ENCODE assay signal across 8 mouse cellular contexts in genomic region chr7:44996672-44997071, GRCm38 (mm10). TPM values are rescaled to one million over a fixed set of nuclear protein-coding genes. Genes with fewer than 3 reads are reported as not detected.
DNase-seq lines count a peak whose midpoint lies in the region; ATAC-seq and TF ChIP-seq lines count a peak whose summit lies in the region.

No protein-coding gene starts in this region.

- no peaks in the 10 kb centered on the region for H3K27me3 ChIP-seq in heart, embryonic 10.5 days (ENCODE audit: insufficient read depth, poor library complexity, severe bottlenecking)
- no peaks in the 10 kb centered on the region for H3K27me3 ChIP-seq in CH12.LX (replicated peaks)
- H3K27me3 ChIP-seq in forebrain, embryonic 14.5 days (replicated peaks; ENCODE audit: control insufficient read depth, insufficient read depth, low read length) = no peaks in the 10 kb centered on the region
- no peaks in the 10 kb centered on the region for H3K27me3 ChIP-seq in liver, embryonic 13.5 days

- no peak for TF ChIP-seq POLR2A in CH12.LX (IDR thresholded peaks at IDR 0.05; ENCODE audit: low read depth, low read length)

- peaks cover 48% of the 10 kb centered on the region for H3K4me1 ChIP-seq in heart, embryonic 10.5 days
- peaks cover 3 to 28% of the 10 kb centered on the region in 2 experiments; a peak in 3 of 4 replicates for H3K4me1 ChIP-seq in CH12.LX (ENCODE audit: control insufficient read depth in 1 of 2, insufficient read depth in 2 of 2)
- H3K4me1 ChIP-seq in forebrain, embryonic 14.5 days (ENCODE audit: control insufficient read depth, insufficient read depth, low read length) = peaks cover 16% of the 10 kb centered on the region
- H3K4me1 ChIP-seq in liver, embryonic 13.5 days (replicated peaks) = peaks cover 68% of the 10 kb centered on the region

- H3K9me3 ChIP-seq in heart, embryonic 10.5 days = no peaks in the 10 kb centered on the region
- H3K9me3 ChIP-seq in CH12.LX (replicated peaks; ENCODE audit: low read length) = no peaks in the 10 kb centered on the region
- H3K9me3 ChIP-seq in forebrain, embryonic 14.5 days (replicated peaks; ENCODE audit: control insufficient read depth, low read length) = no peaks in the 10 kb centered on the region
- no peaks in the 10 kb centered on the region for H3K9me3 ChIP-seq in liver, embryonic 13.5 days (replicated peaks)

- H3K4me3 ChIP-seq in heart, embryonic 10.5 days = peak overlapping the region; percentile 76
- peak overlapping the region; percentile 67 to 93 (median 68) for H3K4me3 ChIP-seq in CH12.LX (replicated peaks in 1 of 3; ENCODE audit: low read depth in 2 of 3, low read length in 2 of 3, poor library complexity in 1 of 3)
- peak overlapping the region; percentile 45 for H3K4me3 ChIP-seq in forebrain, embryonic 14.5 days (ENCODE audit: low read depth, low read length)
- peak overlapping the region; percentile 78 for H3K4me3 ChIP-seq in liver, embryonic 13.5 days (replicated peaks)

- intact Hi-C loops in heart, postnatal 36 days (cut with DNase I) = no loop called here
- intact Hi-C loops in left cerebral cortex, postnatal 10 days (cut with DNase I) = no loop called here

- TF ChIP-seq EP300 in CH12.LX (IDR thresholded peaks at IDR 0.05; ENCODE audit: low read length) = no peak

- WGBS in heart, embryonic 10.5 days = 15% methylated on average over 10 of the region's 10 CpGs
- 11% methylated on average over 10 of the region's 10 CpGs for WGBS in forebrain, embryonic 14.5 days
- WGBS in liver, embryonic 13.5 days (ENCODE audit: insufficient replicate concordance) = 15% methylated on average over 10 of the region's 10 CpGs

- ATAC-seq in forebrain, embryonic 14.5 days = no peak
- no peak for ATAC-seq in liver, embryonic 13.5 days (ENCODE audit: low read depth)

- H3K79me2 ChIP-seq in CH12.LX (replicated peaks; ENCODE audit: control insufficient read depth, extremely low read depth, insufficient read depth, poor library complexity, severe bottlenecking) = peaks cover 18% of the 10 kb centered on the region

- dilution Hi-C loops in CH12.LX (cut with MboI; ENCODE audit: extremely low pct_ligation_motif_present, extremely low pct_unique_long_range_greater_than_20kb, low sequenced_read_pairs) = no loop called here

- no peak for TF ChIP-seq RAD21 in CH12.LX (IDR thresholded peaks at IDR 0.05; ENCODE audit: low read depth, low read length)

- DNase-seq in heart, embryonic 10.5 days (ENCODE audit: low spot score) = no peak
- DNase-seq in heart, postnatal 36 days = no peak
- DNase-seq in CH12.LX (ENCODE audit: extremely low read depth) = no peak
- DNase-seq in forebrain, embryonic 14.5 days (ENCODE audit: low spot score) = no peak
- no peak for DNase-seq in liver, embryonic 13.5 days
- no peak for DNase-seq in left cerebral cortex, postnatal 10 days (ENCODE audit: extremely low spot score in 1 of 2, low spot score in 2 of 2)
- no peak for DNase-seq in urinary bladder, postnatal 10 days (ENCODE audit: low spot score)
- DNase-seq in adrenal gland, adult 8-10 months = no peak

- in situ Hi-C loops in CH12.LX (cut with MboI; ENCODE audit: low pct_ligation_motif_present, low pct_unique_long_range_greater_than_20kb, low sequenced_read_pairs) = no loop called here

- H3K9ac ChIP-seq in CH12.LX (ENCODE audit: insufficient read depth, low read depth) = peak overlapping the region; percentile 42
- peak overlapping the region; percentile 59 for H3K9ac ChIP-seq in forebrain, embryonic 14.5 days (ENCODE audit: low read length)
- peak overlapping the region; percentile 92 for H3K9ac ChIP-seq in liver, embryonic 13.5 days

- no peak for TF ChIP-seq CTCF in CH12.LX (conservative IDR thresholded peaks at IDR 0.05 in 1 of 2, IDR thresholded peaks at IDR 0.05 in 1 of 2; ENCODE audit: low read depth in 2 of 2, low read length in 2 of 2)

- peak overlapping the region; percentile 92 for H3K27ac ChIP-seq in heart, embryonic 10.5 days
- H3K27ac ChIP-seq in CH12.LX (ENCODE audit: insufficient read depth, low read depth) = no peak overlapping the region
- no peak overlapping the region for H3K27ac ChIP-seq in forebrain, embryonic 14.5 days (ENCODE audit: low read depth, low read length)
- peak overlapping the region; percentile 76 for H3K27ac ChIP-seq in liver, embryonic 13.5 days

- peaks cover 68% of the 10 kb centered on the region for H3K36me3 ChIP-seq in heart, embryonic 10.5 days
- H3K36me3 ChIP-seq in CH12.LX (replicated peaks in 1 of 2; ENCODE audit: control insufficient read depth in 1 of 2, insufficient read depth in 1 of 2, low read length in 1 of 2) = peaks cover 47 to 66% of the 10 kb centered on the region in 2 experiments
- peaks cover 49% of the 10 kb centered on the region for H3K36me3 ChIP-seq in forebrain, embryonic 14.5 days (ENCODE audit: control insufficient read depth, insufficient read depth, low read length)
- peaks cover 64% of the 10 kb centered on the region for H3K36me3 ChIP-seq in liver, embryonic 13.5 days

- peak overlapping the region; percentile 32 for H3K4me2 ChIP-seq in CH12.LX (ENCODE audit: insufficient read depth, low read depth, poor library complexity, severe bottlenecking)
- peak overlapping the region; percentile 81 for H3K4me2 ChIP-seq in forebrain, embryonic 14.5 days (ENCODE audit: low read length)
- peak overlapping the region; percentile 92 for H3K4me2 ChIP-seq in liver, embryonic 13.5 days

TF ChIP-seq in CH12.LX, 34 proteins besides CTCF, POLR2A, EP300 and RAD21 (continues in another document):
- no peak for TF ChIP-seq ZMIZ1 (IDR thresholded peaks at IDR 0.05; ENCODE audit: low read depth, low read length)
- TF ChIP-seq MAFK (IDR thresholded peaks at IDR 0.05; ENCODE audit: insufficient replicate concordance, low read length) = no peak
- no peak for TF ChIP-seq PAX5 (IDR thresholded peaks at IDR 0.05; ENCODE audit: low read length)
- no peak for TF ChIP-seq UBTF (IDR thresholded peaks at IDR 0.05; ENCODE audit: low read depth, low read length)
- TF ChIP-seq E2F4 (IDR thresholded peaks at IDR 0.05; ENCODE audit: insufficient replicate concordance, low read depth, low read length) = no peak
- no peak for TF ChIP-seq ZC3H11A (IDR thresholded peaks at IDR 0.05; ENCODE audit: low read depth, low read length)
- no peak for TF ChIP-seq NRF1 (IDR thresholded peaks at IDR 0.05; ENCODE audit: low read depth, low read length)

RNA-seq across cellular contexts. Expression of gene Irf3, which starts 0.8 kb away (rescaled TPM):
- 61.8 and 71.1 TPM in 2 replicates for polyA plus RNA-seq in heart, embryonic 10.5 days (2016; fragmentation: Nextera tagmentation; extraction: Ambion mirVana)
- 10 to 100 TPM; 27.3 to 31.7 TPM for total RNA-seq in heart, postnatal 36 days (2021)
- total RNA-seq in CH12.LX (2012; rRNA removed) (56.5 and 65.0 TPM in 2 replicates), CH12.LX (2014; rRNA removed) (33.5 and 39.0 TPM in 2 replicates)
- 79.7 and 87.7 TPM in 2 replicates for polyA plus RNA-seq in CH12.LX (2012; ENCODE audit: insufficient read length, low read depth)
- polyA plus RNA-seq in forebrain, embryonic 14.5 days (2014; fragmentation: Nextera tagmentation; extraction: Ambion mirVana) = 52.7 and 60.6 TPM in 2 replicates
- polyA plus RNA-seq in liver, embryonic 13.5 days (2015; fragmentation: Nextera tagmentation; extraction: Ambion mirVana) = 41.0 and 42.4 TPM in 2 replicates
- total RNA-seq in left cerebral cortex, postnatal 10 days (2021) = 10 to 100 TPM; 25.5 to 32.2 TPM
- 100 to 1,000 TPM; 118 to 180 (median 144) TPM for total RNA-seq in adrenal gland, adult 8-10 months (2022)

RNA-seq across cellular contexts. Expression of gene Bcl2l12, which starts 1.8 kb away (rescaled TPM):
- 44.9 and 57.9 TPM in 2 replicates for polyA plus RNA-seq in heart, embryonic 10.5 days (2016; fragmentation: Nextera tagmentation; extraction: Ambion mirVana)
- total RNA-seq in heart, postnatal 36 days (2021) = 10 to 100 TPM; 10.2 to 11.2 TPM
- 11.8 and 12.0 TPM in 2 replicates for total RNA-seq in CH12.LX (2012; rRNA removed)
- 9.2 and 9.8 TPM in 2 replicates for total RNA-seq in CH12.LX (2014; rRNA removed)
- 10.8 and 12.6 TPM in 2 replicates for polyA plus RNA-seq in CH12.LX (2012; ENCODE audit: insufficient read length, low read depth)
- polyA plus RNA-seq in forebrain, embryonic 14.5 days (2014; fragmentation: Nextera tagmentation; extraction: Ambion mirVana) = 20.0 and 23.4 TPM in 2 replicates
- 18.2 and 20.1 TPM in 2 replicates for polyA plus RNA-seq in liver, embryonic 13.5 days (2015; fragmentation: Nextera tagmentation; extraction: Ambion mirVana)
- 1 to 10 TPM; 3.8 to 5.1 TPM for total RNA-seq in left cerebral cortex, postnatal 10 days (2021)
- total RNA-seq in adrenal gland, adult 8-10 months (2022) = 10 to 100 TPM; 15.9 to 34.1 (median 22.1) TPM

RNA-seq across cellular contexts. Expression of gene Prmt1, which starts 10.3 kb away (rescaled TPM):
- 563 and 740 TPM in 2 replicates for polyA plus RNA-seq in heart, embryonic 10.5 days (2016; fragmentation: Nextera tagmentation; extraction: Ambion mirVana)
- total RNA-seq in heart, postnatal 36 days (2021) = 100 to 1,000 TPM; 104 to 107 TPM
- total RNA-seq in CH12.LX (2012; rRNA removed) = 340 and 407 TPM in 2 replicates
- total RNA-seq in CH12.LX (2014; rRNA removed) = 220 and 231 TPM in 2 replicates
- polyA plus RNA-seq in CH12.LX (2012; ENCODE audit: insufficient read length, low read depth) = 608 and 642 TPM in 2 replicates
- 241 and 274 TPM in 2 replicates for polyA plus RNA-seq in forebrain, embryonic 14.5 days (2014; fragmentation: Nextera tagmentation; extraction: Ambion mirVana)
- polyA plus RNA-seq in liver, embryonic 13.5 days (2015; fragmentation: Nextera tagmentation; extraction: Ambion mirVana) = 214 and 220 TPM in 2 replicates
- 100 to 1,000 TPM; 253 to 257 TPM for total RNA-seq in left cerebral cortex, postnatal 10 days (2021)
- total RNA-seq in adrenal gland, adult 8-10 months (2022) = 100 to 1,000 TPM; 221 to 296 (median 243) TPM

RNA-seq across cellular contexts. Expression of gene Scaf1, which starts 19.5 kb away (rescaled TPM):
- 40.5 and 41.0 TPM in 2 replicates for polyA plus RNA-seq in heart, embryonic 10.5 days (2016; fragmentation: Nextera tagmentation; extraction: Ambion mirVana)
- 10 to 100 TPM; 48.0 to 48.1 TPM for total RNA-seq in heart, postnatal 36 days (2021)
- total RNA-seq in CH12.LX (2012; rRNA removed) (15.5 and 18.2 TPM in 2 replicates), CH12.LX (2014; rRNA removed) (5.4 and 6.1 TPM in 2 replicates)
- 38.9 and 41.9 TPM in 2 replicates for polyA plus RNA-seq in CH12.LX (2012; ENCODE audit: insufficient read length, low read depth)
- polyA plus RNA-seq in forebrain, embryonic 14.5 days (2014; fragmentation: Nextera tagmentation; extraction: Ambion mirVana) = 40.5 and 47.8 TPM in 2 replicates
- polyA plus RNA-seq in liver, embryonic 13.5 days (2015; fragmentation: Nextera tagmentation; extraction: Ambion mirVana) = 10.4 and 11.8 TPM in 2 replicates
- 100 to 1,000 TPM; 156 to 160 TPM for total RNA-seq in left cerebral cortex, postnatal 10 days (2021)
- 100 to 1,000 TPM in 2 of 4 experiments, 10 to 100 TPM in 2; 88.5 to 120 (median 101) TPM for total RNA-seq in adrenal gland, adult 8-10 months (2022)

RNA-seq across cellular contexts. Expression of gene Rras, which starts 21.1 kb away (rescaled TPM):
- 50.5 and 57.5 TPM in 2 replicates for polyA plus RNA-seq in heart, embryonic 10.5 days (2016; fragmentation: Nextera tagmentation; extraction: Ambion mirVana)
- total RNA-seq in heart, postnatal 36 days (2021) = 10 to 100 TPM; 45.1 to 53.3 TPM
- total RNA-seq in CH12.LX (2012; rRNA removed) = 5.0 and 10.6 TPM in 2 replicates
- total RNA-seq in CH12.LX (2014; rRNA removed) = 6.6 and 7.2 TPM in 2 replicates
- polyA plus RNA-seq in CH12.LX (2012; ENCODE audit: insufficient read length, low read depth) = 18.5 and 19.8 TPM in 2 replicates
- 11.4 and 14.7 TPM in 2 replicates for polyA plus RNA-seq in forebrain, embryonic 14.5 days (2014; fragmentation: Nextera tagmentation; extraction: Ambion mirVana)
- polyA plus RNA-seq in liver, embryonic 13.5 days (2015; fragmentation: Nextera tagmentation; extraction: Ambion mirVana) = 14.4 and 15.0 TPM in 2 replicates
- total RNA-seq in left cerebral cortex, postnatal 10 days (2021) = 1 to 10 TPM; 8.7 to 9.6 TPM
- 100 to 1,000 TPM in 3 of 4 experiments, 10 to 100 TPM in 1; 89.6 to 138 (median 129) TPM for total RNA-seq in adrenal gland, adult 8-10 months (2022)

Comparison
In these comparisons a context has a peak if more than half of its experiments do, and no peak if none do; other contexts are left out.
1. H3K27ac ChIP-seq: peak in heart, embryonic 10.5 days (single experiment) and liver, embryonic 13.5 days (single experiment); none in CH12.LX (single experiment) and forebrain, embryonic 14.5 days (single experiment).
2. H3K4me2 ChIP-seq: peak in every context shown above with its lines; median percentile 92 in liver, embryonic 13.5 days; 81 in forebrain, embryonic 14.5 days; 32 in CH12.LX.
3. H3K9ac ChIP-seq: peak in every context shown above with its lines; median percentile 92 in liver, embryonic 13.5 days; 59 in forebrain, embryonic 14.5 days; 42 in CH12.LX.
4. Peak in every context shown above with its lines, with median percentiles within 50 percentile points of each other: H3K4me3 ChIP-seq.